22 mouse cellular contexts compared by ENCODE assay signal in genomic region chr14:103486974-103487373, GRCm38 (mm10). TPM values are rescaled to one million over a fixed set of nuclear protein-coding genes. Genes with fewer than 3 reads are reported as not detected.
DNase-seq lines count a peak whose midpoint lies in the region; ATAC-seq and TF ChIP-seq lines count a peak whose summit lies in the region.
"Had no signal": no experiment of that assay in that cellular context is flagged by ENCODE, and none has a peak within 500 bp of the region (broad histone marks: within the 10 kb centered on the region; RNA-seq: fewer than 3 reads in every experiment).

No protein-coding gene starts in this region.

- peak in 1 of 2 experiments; percentile 12; a peak in 1 of 4 replicates for TF ChIP-seq EP300 in MEL (IDR thresholded peaks at IDR 0.05; ENCODE audit: low read depth in 1 of 2, low read length in 2 of 2)

- H3K9me3 ChIP-seq in MEL (replicated peaks; ENCODE audit: insufficient read depth, low read length), result no peaks in the 10 kb centered on the region
- H3K9me3 ChIP-seq: limb, embryonic 10.5 days; neural tube, embryonic 15.5 days had no signal

- H3K4me1 ChIP-seq in spleen, adult 2 months (ENCODE audit: control insufficient read depth, insufficient read depth, insufficient read length), result peaks cover 21% of the 10 kb centered on the region
- no peaks in the 10 kb centered on the region for H3K4me1 ChIP-seq in MEL (ENCODE audit: control insufficient read depth in 1 of 2, insufficient read depth in 2 of 2, low read length in 2 of 2)
- H3K4me1 ChIP-seq: forebrain, embryonic 13.5 days; kidney, embryonic 15.5 days; limb, embryonic 10.5 days; midbrain, embryonic 10.5 days; neural tube, embryonic 15.5 days had no signal

- peak overlapping the region; percentile 39; the same call in 1 of the 2 replicates for H3K27ac ChIP-seq in spleen, adult 2 months (ENCODE audit: insufficient read depth, low read length)
- H3K27ac ChIP-seq in MEL (ENCODE audit: control insufficient read depth, low read depth, low read length) (no peak overlapping the region), macrophage (peak overlapping the region; percentile 70)
- H3K27ac ChIP-seq: forebrain, embryonic 13.5 days; kidney, embryonic 15.5 days; limb, embryonic 10.5 days; midbrain, embryonic 10.5 days; neural tube, embryonic 15.5 days had no signal

- DNase-seq in spleen, adult 2 months (ENCODE audit: low read depth in 1 of 2, low spot score in 2 of 2), result peak; percentile 45 to 70
- no peak for DNase-seq in spleen, adult 18-20 months
- DNase-seq in MEL (ENCODE audit: low read depth, low spot score), result peak; percentile 55
- DNase-seq in kidney, postnatal 14 days, result no peak
- no peak for DNase-seq in heart, postnatal 36 days
- DNase-seq: cerebellum, adult 2 months; cerebellum, postnatal 25 days; kidney, adult 11 months; liver; liver, postnatal 0 days; thymus, postnatal 14 days had no signal

- no peaks in the 10 kb centered on the region for H3K27me3 ChIP-seq in spleen, adult 2 months (ENCODE audit: control insufficient read depth, insufficient read depth, low read length)
- no peaks in the 10 kb centered on the region; a peak in 1 of 4 replicates for H3K27me3 ChIP-seq in MEL (ENCODE audit: control insufficient read depth in 1 of 2, insufficient read depth in 2 of 2, low read length in 2 of 2)
- H3K27me3 ChIP-seq: forebrain, embryonic 13.5 days; kidney, embryonic 15.5 days; neural tube, embryonic 15.5 days; Patski had no signal

- no peaks in the 10 kb centered on the region for H3K36me3 ChIP-seq in spleen, adult 2 months (ENCODE audit: control insufficient read depth, insufficient read depth, low read length)
- H3K36me3 ChIP-seq in MEL (ENCODE audit: control insufficient read depth in 1 of 2, insufficient read depth in 2 of 2, low read length in 2 of 2) (no peaks in the 10 kb centered on the region), macrophage (ENCODE audit: inconsistent target) (no peaks in the 10 kb centered on the region)
- H3K36me3 ChIP-seq: kidney, embryonic 15.5 days; limb, embryonic 10.5 days; midbrain, embryonic 10.5 days; neural tube, embryonic 15.5 days had no signal

- TF ChIP-seq POLR2A in spleen, adult 2 months (IDR thresholded peaks at IDR 0.05; ENCODE audit: low read depth, low read length), result no peak
- no peak for TF ChIP-seq POLR2A in MEL (IDR thresholded peaks at IDR 0.05; ENCODE audit: control insufficient read depth in 1 of 2, insufficient read depth in 1 of 2, low read depth in 1 of 2, low read length in 2 of 2, poor library complexity in 1 of 2)

- no peak overlapping the region for H3K9ac ChIP-seq in MEL (ENCODE audit: control insufficient read depth, low read depth, low read length, poor library complexity, severe bottlenecking)
- H3K9ac ChIP-seq: forebrain, embryonic 13.5 days; kidney, embryonic 15.5 days; liver, postnatal 0 days; neural tube, embryonic 15.5 days had no signal

- no peak for TF ChIP-seq RAD21 in MEL (IDR thresholded peaks at IDR 0.05; ENCODE audit: low read depth, low read length)

- 12% methylated on average over 5 of the region's 5 CpGs for WGBS in spleen, adult 2 months
- WGBS in macrophage (ENCODE audit: missing documents), result 2% methylated on average over 5 of the region's 5 CpGs

- H3K79me2 ChIP-seq in MEL (ENCODE audit: control insufficient read depth, insufficient read depth, low read length, poor library complexity) (no peaks in the 10 kb centered on the region), macrophage (ENCODE audit: inconsistent target) (no peaks in the 10 kb centered on the region)

- ATAC-seq in inflammation-experienced regulatory T-cells, adult 6 months, result no peak
- ATAC-seq: forebrain, embryonic 13.5 days; liver, postnatal 0 days; lung, postnatal 0 days; Patski had no signal

- no peak overlapping the region for H3K4me3 ChIP-seq in spleen, adult 2 months (ENCODE audit: extremely low read depth, insufficient read depth, insufficient read length)
- no peak overlapping the region for H3K4me3 ChIP-seq in MEL (ENCODE audit: control insufficient read depth in 1 of 2, insufficient read depth in 1 of 2, low read depth in 2 of 2, low read length in 2 of 2)
- no peak overlapping the region for H3K4me3 ChIP-seq in macrophage (ENCODE audit: inconsistent target)
- H3K4me3 ChIP-seq: forebrain, embryonic 13.5 days; kidney, embryonic 15.5 days; limb, embryonic 10.5 days; midbrain, embryonic 10.5 days; neural tube, embryonic 15.5 days had no signal

- intact Hi-C loops in heart, postnatal 36 days (cut with DNase I), result loop anchor here (5.0 kb wide), 1 partner anchor 420 kb away; no protein-coding TSS in a partner anchor

- no peak for TF ChIP-seq CTCF in spleen, adult 2 months (IDR thresholded peaks at IDR 0.05; ENCODE audit: extremely low read depth, insufficient read depth, insufficient read length, insufficient replicate concordance)
- TF ChIP-seq CTCF in MEL (IDR thresholded peaks at IDR 0.05 in 2 of 3, conservative IDR thresholded peaks at IDR 0.05 in 1 of 3; ENCODE audit: control insufficient read depth in 1 of 3, insufficient read depth in 1 of 3, low read depth in 2 of 3, low read length in 3 of 3, poor library complexity in 1 of 3, severe bottlenecking in 1 of 3), result no peak

TF ChIP-seq in MEL, 35 proteins besides CTCF, POLR2A, EP300 and RAD21:
- TF ChIP-seq TAL1 (IDR thresholded peaks at IDR 0.05; ENCODE audit: low read length), result no peak
- TF ChIP-seq MAFK (IDR thresholded peaks at IDR 0.05; ENCODE audit: borderline replicate concordance, low read depth, low read length), result no peak
- TF ChIP-seq SIN3A (IDR thresholded peaks at IDR 0.05; ENCODE audit: low read length), result no peak
- TF ChIP-seq CHD2 (IDR thresholded peaks at IDR 0.05; ENCODE audit: low read length), result no peak
- no peak for TF ChIP-seq NELFE (IDR thresholded peaks at IDR 0.05; ENCODE audit: low read depth, low read length)
- TF ChIP-seq KAT2A (conservative IDR thresholded peaks at IDR 0.05; ENCODE audit: low read depth, low read length), result no peak
- peak; percentile 94 for TF ChIP-seq ZNF384 (IDR thresholded peaks at IDR 0.05; ENCODE audit: low read depth, low read length)
- no peak for TF ChIP-seq MYC (IDR thresholded peaks at IDR 0.05; ENCODE audit: low read depth, low read length)
- no peak for TF ChIP-seq ZMIZ1 (IDR thresholded peaks at IDR 0.05; ENCODE audit: low read depth, low read length)
- TF ChIP-seq ETS1 (IDR thresholded peaks at IDR 0.05; ENCODE audit: low read depth, low read length), result no peak
- no peak for TF ChIP-seq MAZ (IDR thresholded peaks at IDR 0.05; ENCODE audit: low read depth, low read length)
- TF ChIP-seq POLR2AphosphoS5 (IDR thresholded peaks at IDR 0.05; ENCODE audit: borderline replicate concordance, low read depth, low read length), result no peak
- no peak for TF ChIP-seq TBP (IDR thresholded peaks at IDR 0.05; ENCODE audit: low read depth, low read length)
- TF ChIP-seq MEF2A (IDR thresholded peaks at IDR 0.05; ENCODE audit: extremely low read depth, insufficient replicate concordance, low read depth, low read length, poor library complexity, severe bottlenecking), result no peak
- TF ChIP-seq MXI1 (IDR thresholded peaks at IDR 0.05; ENCODE audit: low read depth, low read length), result no peak
- no peak for TF ChIP-seq MYB (IDR thresholded peaks at IDR 0.05; ENCODE audit: low read depth, low read length)
- 0 out of 2 replicates have a peak, but pooled peaks have one; percentile 15 for TF ChIP-seq ELF1 (IDR thresholded peaks at IDR 0.05; ENCODE audit: low read depth, low read length)
- TF ChIP-seq UBTF (IDR thresholded peaks at IDR 0.05; ENCODE audit: borderline replicate concordance, insufficient read depth, low read depth, low read length), result no peak
- no peak for TF ChIP-seq NRF1 (IDR thresholded peaks at IDR 0.05; ENCODE audit: insufficient read depth, low read depth, low read length, poor library complexity, severe bottlenecking)
- TF ChIP-seq E2F4 (IDR thresholded peaks at IDR 0.05; ENCODE audit: borderline replicate concordance, low read depth, low read length), result no peak
- no peak for TF ChIP-seq GATA1 (IDR thresholded peaks at IDR 0.05; ENCODE audit: low read depth, low read length)
- no peak for TF ChIP-seq ZC3H11A (IDR thresholded peaks at IDR 0.05; ENCODE audit: low read depth, low read length)
- TF ChIP-seq USF2 (IDR thresholded peaks at IDR 0.05; ENCODE audit: borderline replicate concordance in 1 of 2, insufficient read depth in 1 of 2, low read depth in 1 of 2, low read length in 2 of 2), result no peak
- TF ChIP-seq RCOR1 (IDR thresholded peaks at IDR 0.05; ENCODE audit: low read depth, low read length), result peak; percentile 40; the same call in 1 of the 2 replicates
- no peak for TF ChIP-seq BHLHE40 (IDR thresholded peaks at IDR 0.05; ENCODE audit: borderline replicate concordance, low read depth, low read length)

RNA-seq across cellular contexts. Expression of gene Scel, which starts 26.2 kb away (rescaled TPM):
- 0.11 and 0.14 TPM in 2 replicates for polyA plus RNA-seq in spleen, adult 2 months (2012; rRNA removed)
- not detected in 2 replicates for total RNA-seq in MEL (2012; rRNA removed)
- polyA plus RNA-seq in MEL (2012; ENCODE audit: insufficient read depth in 1 of 2, insufficient read length in 2 of 2, low read depth in 1 of 2, low replicate concordance in 2 of 2, missing spikeins in 1 of 2) (not detected), macrophage (2018) (0.20 to 0.27 TPM (median 0.22 TPM) in 3 replicates)
- total RNA-seq in macrophage (2018; cell fraction: chromatin; rRNA removed), result under 1 TPM in 10 of 26 experiments, not detected in 16; 0.16 to 0.73 (median 0.35) TPM
- under 1 TPM in 18 of 26 experiments, not detected in 8; 0.04 to 0.27 (median 0.14) TPM for total RNA-seq in macrophage (2018; cell fraction: cytosol; rRNA removed)
- under 1 TPM in 4 of 26 experiments, not detected in 22; 0.24 to 0.37 (median 0.32) TPM for total RNA-seq in macrophage (2018; cell fraction: nucleus; rRNA removed)
- polyA plus RNA-seq in inflammation-experienced regulatory T-cells, adult 6 months (2017; shearing (Covaris generic)), result under 1 TPM in 2 of 3 experiments, not detected in 1; 0.23 to 0.24 TPM
- total RNA-seq in heart, postnatal 36 days (2021), result under 1 TPM; 0.16 to 0.56 TPM
- total RNA-seq: midbrain, postnatal 0 days had no signal
- polyA plus RNA-seq: large intestine, adult 2 months; liver, postnatal 0 days had no signal

Comparison
In these comparisons a context has a peak if more than half of its experiments do, and no peak if none do; other contexts are left out.
1. DNase-seq: peak in spleen, adult 2 months (2 of 2) and MEL (single experiment); none in spleen, adult 18-20 months (0 of 2), kidney, postnatal 14 days (single experiment) and heart, postnatal 36 days (0 of 2).